Mouse (Mus musculus) small intestine, adult 2 months (tissue): ENCODE results near the gene Prc1. TPM values are rescaled to one million over a fixed set of nuclear protein-coding genes. Genes with fewer than 3 reads are reported as not detected.

Source experiments
- H3K27ac ChIP-seq: fragments of 200-500 bp; 2 replicates; pipeline ENCODE4 v1.5.1; 2012; ENCODE audit warnings: low read depth, low read length, control low read depth, inconsistent platforms; ENCODE audit not compliant: insufficient read depth
- H3K27me3 ChIP-seq: fragments of 200-500 bp; 2 replicates; pipeline ENCODE4 v1.6.1; 2012; ENCODE audit warnings: mild to moderate bottlenecking, moderate library complexity, low read length, inconsistent platforms; ENCODE audit not compliant: control insufficient read depth, insufficient read depth
- H3K36me3 ChIP-seq: fragments of 200-500 bp; 2 replicates; pipeline ENCODE4 v1.6.1; 2012; ENCODE audit warnings: mild to moderate bottlenecking, low read length, control low read depth, inconsistent platforms; ENCODE audit not compliant: control insufficient read depth, insufficient read depth
- H3K4me1 ChIP-seq: fragments of 200-500 bp; 2 replicates; pipeline ENCODE4 v1.6.1; 2012; ENCODE audit warnings: low read length, inconsistent platforms, mixed read lengths; ENCODE audit not compliant: control insufficient read depth, insufficient read depth, insufficient read length
- H3K4me3 ChIP-seq: fragments of 200-500 bp; 2 replicates; pipeline ENCODE4 v1.5.1; 2012; ENCODE audit warnings: low read depth, mild to moderate bottlenecking, control low read depth, inconsistent platforms, low read length, moderate library complexity
- CTCF ChIP-seq: fragments of 200-500 bp; IDR thresholded peaks from 2 replicates; pipeline ENCODE4 v1.5.1; 2012; ENCODE audit warnings: low read depth, mild to moderate bottlenecking, control low read depth, inconsistent platforms, low read length, moderate library complexity, mixed read lengths; ENCODE audit not compliant: insufficient replicate concordance, insufficient read length; ENCODE audit errors: extremely low read depth
- POLR2A ChIP-seq: fragments of 200-500 bp; IDR thresholded peaks from 2 replicates; pipeline ENCODE4 v1.6.1; 2012; ENCODE audit warnings: low read depth, mild to moderate bottlenecking, control low read depth, inconsistent platforms, low read length, moderate library complexity
- WGBS: fragments of 180-500 bp; shearing (Covaris S2); methylation state at CpG from one replicate; pipeline ENCODE4 v1.1.7; 2018; 5-methylcytosine and 5-hydroxymethylcytosine counted together
- polyA plus RNA-seq: library from polyadenylated mRNA; depleted of rRNA; stranded (reverse); fragments of >200 nt; gene quantifications from 2 replicates; pipeline ENCODE4 v1.2.3, GENCODE M21; 2012; rRNA removed

Prc1 gene
- 6.6 and 15.0 TPM in 2 replicates for polyA plus RNA-seq

DNA sequence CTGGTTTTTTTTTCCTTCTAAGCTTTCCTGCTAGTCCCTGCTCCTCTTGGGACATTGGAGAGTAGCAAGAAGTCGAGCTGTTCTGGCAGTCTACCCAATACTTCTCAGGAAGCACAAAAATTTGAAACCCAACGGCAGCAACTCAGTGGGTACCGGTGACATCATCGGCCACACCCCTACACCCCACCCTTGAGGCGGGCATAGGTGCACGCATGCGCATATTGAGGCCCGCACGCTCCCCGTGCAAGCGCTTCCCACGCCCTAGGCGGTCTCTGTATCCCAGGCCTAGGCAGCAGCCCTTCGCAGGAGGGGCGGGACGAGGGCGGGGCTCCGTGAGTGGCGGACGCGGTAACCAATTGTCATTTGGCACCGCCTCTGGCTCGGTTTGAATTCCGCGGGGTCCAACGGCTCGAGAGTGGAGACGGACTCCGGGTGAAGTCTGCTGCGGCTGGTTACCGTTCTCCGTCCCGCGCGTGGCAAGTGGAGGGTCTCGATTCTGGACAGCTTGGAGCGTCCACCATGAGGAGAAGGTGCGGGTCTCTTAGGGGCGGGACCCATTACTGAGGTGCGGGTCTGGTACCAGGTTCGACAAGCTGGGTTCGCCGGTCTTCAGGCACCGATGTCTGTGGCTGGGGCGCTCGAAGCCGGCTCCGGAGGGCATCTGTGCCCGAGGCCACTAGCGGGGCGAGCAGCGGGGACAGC is at the start of gene Prc1:
Gene Prc1, plus strand, starts transcription at position 389 of the 702 bp plus-strand sequence.
- WGBS: under 1% methylated on average over 52 of the region's 52 CpGs
- TF ChIP-seq CTCF (no peak), POLR2A (peak; percentile 77)
- Histone ChIP-seq H3K27ac (peak within 1 kb of the TSS; percentile 37), H3K4me1 (peaks cover 2% of the 10 kb centered on the region; the same call in 1 of the 2 replicates), H3K27me3 (no peaks in the 10 kb centered on the region), H3K36me3 (peaks cover 8% of the 10 kb centered on the region; the same call in 1 of the 2 replicates), H3K4me3 (peak within 1 kb of the TSS; percentile 81)

DNA sequence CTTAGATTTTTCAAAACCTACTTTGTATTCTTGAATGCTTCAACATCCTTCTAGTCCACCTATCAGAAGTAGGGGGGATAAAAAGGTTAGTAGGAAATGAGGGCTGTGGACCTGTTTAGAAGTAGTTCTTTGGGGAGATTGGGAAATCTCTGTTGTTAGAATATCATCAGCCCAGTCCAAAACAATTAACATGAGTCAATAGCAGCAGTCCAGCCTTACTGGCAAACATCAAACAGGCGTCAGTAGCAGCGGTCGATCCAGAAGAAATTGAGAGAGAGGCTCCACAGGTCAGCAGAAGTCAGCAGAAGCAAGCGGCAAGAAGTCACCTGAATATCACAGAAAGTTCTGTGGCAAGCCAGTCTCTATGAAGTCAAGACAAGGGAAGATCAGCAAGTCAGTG is 49.4 kb upstream of the Prc1 start:
- Histone ChIP-seq H3K4me3 (no peak overlapping the region), H3K27me3 (no peaks in the 10 kb centered on the region), H3K4me1 (peaks cover 1% of the 10 kb centered on the region), H3K27ac (no peak overlapping the region), H3K36me3 (peaks cover 9% of the 10 kb centered on the region)
- WGBS: 90% methylated on average over 4 of the region's 4 CpGs
- TF ChIP-seq CTCF (no peak), POLR2A (no peak)

DNA sequence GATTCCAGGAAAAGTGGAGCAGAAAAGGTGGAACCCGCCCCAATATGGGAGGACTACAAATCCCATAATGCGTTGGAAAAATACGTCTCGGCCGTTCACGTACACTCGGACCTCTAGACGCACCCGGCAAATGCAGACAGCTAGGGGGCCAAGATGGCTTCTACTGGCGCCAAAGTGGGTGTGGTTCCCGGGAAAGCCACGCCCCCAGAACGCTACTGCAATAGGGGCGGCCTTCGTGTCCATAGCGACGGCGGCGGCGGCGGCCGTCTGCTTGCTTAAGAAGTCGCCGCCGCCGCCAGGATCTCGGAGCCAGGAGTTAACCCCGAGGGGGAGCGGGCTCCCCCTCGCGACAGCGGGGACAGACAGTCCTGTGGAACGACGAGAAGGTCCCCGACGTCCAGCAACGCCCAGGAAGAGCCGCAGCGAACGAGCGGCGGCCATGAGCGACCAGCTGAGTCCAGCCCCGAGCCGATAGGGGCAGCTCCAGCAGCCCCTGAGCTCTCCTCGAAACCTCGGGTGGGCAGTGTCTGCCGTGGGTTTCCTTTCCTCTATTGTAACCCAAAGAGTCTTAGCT is 48.0 kb upstream of the Prc1 start, which contains the start of gene Ttll13:
Gene Ttll13, plus strand, starts transcription at position 229 of the 574 bp plus-strand sequence.
- under 1% methylated on average over 48 of the region's 48 CpGs for WGBS
- H3K4me1 ChIP-seq: peaks cover 4% of the 10 kb centered on the region
- no peaks in the 10 kb centered on the region for H3K27me3 ChIP-seq
- no peaks in the 10 kb centered on the region for H3K36me3 ChIP-seq
- peak within 1 kb of the TSS; percentile 72 for H3K4me3 ChIP-seq
- peak within 1 kb of the TSS; percentile 68 for H3K27ac ChIP-seq
- TF ChIP-seq POLR2A: peak; percentile 71
- TF ChIP-seq CTCF: peak; percentile 39; the same call in 1 of the 2 replicates

DNA sequence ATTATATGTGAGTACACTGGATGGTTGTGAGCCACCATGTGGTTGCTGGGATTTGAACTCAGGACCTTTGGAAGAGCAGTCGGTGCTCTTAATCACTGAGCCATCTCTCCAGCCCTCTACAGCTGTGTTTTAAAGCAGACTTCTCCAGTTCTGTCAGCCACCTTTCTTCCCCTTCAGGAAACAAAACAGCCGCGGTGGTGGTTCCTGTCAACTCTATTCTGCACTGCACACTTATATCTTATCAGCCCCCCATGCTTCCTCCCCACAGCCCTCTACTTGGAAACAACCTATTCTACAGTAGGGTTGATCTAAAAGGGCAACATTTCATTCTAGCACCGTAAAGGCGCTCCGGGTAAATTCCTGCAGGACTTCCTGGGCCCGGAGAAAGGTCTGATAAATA is 47.4 kb upstream of the Prc1 start:
- Histone ChIP-seq H3K36me3 (no peaks in the 10 kb centered on the region), H3K4me3 (no peak overlapping the region), H3K27ac (no peak overlapping the region), H3K4me1 (peaks cover 4% of the 10 kb centered on the region), H3K27me3 (no peaks in the 10 kb centered on the region)
- 44% methylated on average over 7 of the region's 7 CpGs for WGBS
- TF ChIP-seq CTCF (no peak), POLR2A (no peak)

DNA sequence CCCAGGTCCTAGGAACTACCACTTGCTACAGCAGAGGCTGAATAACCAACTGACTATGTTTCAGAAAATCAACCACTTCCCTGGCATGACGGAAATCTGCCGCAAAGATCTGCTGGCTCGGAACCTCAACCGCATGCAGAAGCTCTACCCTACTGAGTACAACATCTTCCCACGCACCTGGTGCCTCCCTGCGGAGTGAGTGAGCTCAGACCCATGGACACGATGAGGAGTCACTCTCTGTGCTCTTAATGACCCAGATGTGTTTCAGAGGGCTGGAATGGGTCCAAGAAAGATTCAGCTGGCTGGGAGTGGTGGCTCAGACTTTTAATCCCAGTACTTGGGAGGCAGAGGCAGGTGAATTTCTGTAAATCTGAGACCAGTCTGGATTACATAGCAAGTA is 41.8 kb upstream of the Prc1 start:
- 79% methylated on average over 7 of the region's 7 CpGs for WGBS
- TF ChIP-seq CTCF: no peak
- no peak for TF ChIP-seq POLR2A
- no peaks in the 10 kb centered on the region for H3K27me3 ChIP-seq
- no peak overlapping the region for H3K4me3 ChIP-seq
- H3K36me3 ChIP-seq: no peaks in the 10 kb centered on the region
- no peak overlapping the region for H3K27ac ChIP-seq
- H3K4me1 ChIP-seq: peaks cover 12% of the 10 kb centered on the region

DNA sequence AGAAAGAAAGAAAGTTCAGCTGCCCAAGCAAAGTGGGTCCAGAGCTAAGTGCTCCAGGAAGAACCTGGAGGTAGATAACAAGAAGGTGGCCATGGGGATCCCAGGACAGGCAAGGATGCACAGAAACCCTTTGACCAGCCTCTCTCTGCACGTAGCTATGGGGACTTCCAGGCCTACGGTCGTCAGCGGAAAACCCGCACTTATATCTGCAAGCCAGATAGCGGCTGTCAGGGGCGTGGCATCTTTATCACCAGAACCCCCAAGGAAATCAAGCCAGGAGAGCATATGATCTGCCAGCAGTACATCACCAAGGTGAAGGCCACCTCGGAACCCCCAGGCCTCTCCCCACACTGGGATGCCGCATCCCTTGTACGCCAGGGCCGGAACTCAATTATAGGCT is 41.4 kb upstream of the Prc1 start:
- Histone ChIP-seq H3K4me1 (peaks cover 12% of the 10 kb centered on the region), H3K36me3 (no peaks in the 10 kb centered on the region), H3K27ac (no peak overlapping the region), H3K27me3 (no peaks in the 10 kb centered on the region), H3K4me3 (no peak overlapping the region)
- TF ChIP-seq CTCF (no peak), POLR2A (no peak)
- 89% methylated on average over 11 of the region's 11 CpGs for WGBS

DNA sequence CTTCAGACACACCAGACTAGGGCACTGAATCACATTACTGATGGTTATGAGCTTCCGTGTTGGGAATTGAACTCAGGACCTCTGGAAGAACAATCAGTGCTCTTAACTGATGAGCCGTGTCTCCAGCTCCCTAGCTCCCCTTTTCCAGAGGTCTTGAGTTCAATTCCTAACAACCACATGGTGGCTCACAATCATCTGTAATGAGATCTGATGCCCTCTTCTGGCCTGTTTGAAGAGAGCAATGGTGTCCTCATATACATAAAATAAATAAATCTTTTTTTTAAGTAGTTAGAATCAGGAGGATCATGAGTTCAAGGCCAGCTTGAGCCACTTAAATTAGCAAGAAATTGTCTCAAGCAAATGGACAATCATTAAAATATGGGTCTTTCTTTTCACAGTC is 38.3 kb upstream of the Prc1 start:
- TF ChIP-seq POLR2A: no peak
- TF ChIP-seq CTCF: no peak
- 80% methylated on average over 2 of the region's 2 CpGs for WGBS

More for the DNA sequence above, 38.3 kb upstream of the Prc1 start:
- H3K27ac ChIP-seq: no peak overlapping the region
- H3K36me3 ChIP-seq: no peaks in the 10 kb centered on the region
- H3K4me3 ChIP-seq: no peak overlapping the region
- no peaks in the 10 kb centered on the region for H3K27me3 ChIP-seq
- H3K4me1 ChIP-seq: peaks cover 10% of the 10 kb centered on the region; the same call in 1 of the 2 replicates
